Mouse (Mus musculus) testis, adult 10 weeks (tissue): Measurements from ENCODE around the gene Mmab. TPM values are rescaled to one million over a fixed set of nuclear protein-coding genes. Genes with fewer than 3 reads are reported as not detected.

ENCODE experiments used
- polyA plus RNA-seq: library from polyadenylated mRNA; stranded (reverse); fragments of 350-450 nt; fragmentation: Illumina TruSeq; extraction: RNeasy Lipid Tissue Mini Kit (QIAGEN cat#74804); gene quantifications from one replicate; pipeline ENCODE4 v1.2.3, GENCODE M21; 2014; ENCODE audit warnings: low read depth, low replicate concordance

The Mmab gene
- 1.3 TPM for polyA plus RNA-seq

DNA sequence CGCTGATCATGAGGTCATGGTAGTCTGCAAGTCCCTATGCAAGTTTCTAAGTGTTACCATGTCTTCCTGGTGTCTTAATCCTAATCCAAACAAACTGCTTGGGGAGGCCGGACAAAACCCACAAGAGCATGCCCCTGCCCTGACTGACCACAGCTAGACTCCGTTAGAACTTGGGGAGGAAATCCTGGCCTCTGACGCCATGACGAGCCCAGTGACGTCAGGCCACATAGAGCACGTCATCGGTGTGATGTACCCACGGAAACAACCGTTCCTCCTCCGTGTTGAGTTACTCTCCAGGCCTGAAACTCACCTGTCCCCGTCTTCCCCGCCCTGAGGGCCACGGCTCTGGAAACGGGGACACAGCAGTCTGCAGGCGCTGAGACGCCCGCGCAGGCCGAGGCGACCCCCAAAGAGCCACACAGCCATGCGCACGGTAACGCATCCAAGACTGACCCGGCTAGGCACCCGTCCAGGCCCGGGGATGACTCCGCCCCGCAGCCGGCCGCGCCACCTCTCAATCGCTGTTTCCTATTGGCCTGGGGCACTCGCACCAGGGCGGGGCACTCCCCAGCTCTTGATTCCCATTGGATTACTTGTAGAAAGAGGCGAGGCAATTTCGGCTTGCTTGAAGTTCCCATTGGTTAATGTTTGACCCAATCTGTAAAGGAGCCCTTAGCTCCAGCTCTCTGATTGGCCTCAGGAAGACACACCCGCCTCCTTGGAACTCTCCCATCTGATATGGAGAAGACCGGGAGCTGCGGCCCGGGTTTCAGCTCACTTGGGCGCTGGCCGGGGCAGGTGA, at the start of gene Mmab, which contains the start of gene Mvk:
TSS of gene Mmab (minus strand) at position 495 of the 802 bp plus-strand sequence.
TSS of gene Mvk (plus strand) at position 704 of the 802 bp plus-strand sequence.

Other genes with a start within 250 kb of the Mmab start
- not detected for gene Foxn4, start 170.3 kb downstream of the Mmab start, polyA plus RNA-seq
- 0.49 TPM for gene Myo1h, start 154.9 kb downstream of the Mmab start, polyA plus RNA-seq
- gene Kctd10, start 63.6 kb downstream of the Mmab start, polyA plus RNA-seq, result 18.8 TPM
- 10.9 TPM for gene Ube3b, start 63.5 kb downstream of the Mmab start, polyA plus RNA-seq
- not detected for gene Mvk, start 209 bp upstream of the Mmab start, polyA plus RNA-seq
- gene Fam222a, start 124.0 kb upstream of the Mmab start, polyA plus RNA-seq, result 1.1 TPM
- not detected for gene Trpv4, start 214.4 kb upstream of the Mmab start, polyA plus RNA-seq
- 3.3 TPM for gene Gltp, start 246.9 kb upstream of the Mmab start, polyA plus RNA-seq